Mouse (Mus musculus) bone marrow, adult 2 months (tissue): ENCODE data around the gene Slc35c2.

Experiments
- CTCF ChIP-seq: fragments of 200-500 bp; IDR thresholded peaks from 2 replicates; pipeline ENCODE4 v1.5.1; 2011; ENCODE audit warnings: low read length, control low read depth; ENCODE audit not compliant: control insufficient read depth, insufficient read depth
- POLR2A ChIP-seq: fragments of 200-500 bp; IDR thresholded peaks from 2 replicates; pipeline ENCODE4 v1.6.1; 2011; ENCODE audit warnings: low read depth, mild to moderate bottlenecking, control low read depth, low read length, borderline replicate concordance; ENCODE audit not compliant: control insufficient read depth

DNA sequence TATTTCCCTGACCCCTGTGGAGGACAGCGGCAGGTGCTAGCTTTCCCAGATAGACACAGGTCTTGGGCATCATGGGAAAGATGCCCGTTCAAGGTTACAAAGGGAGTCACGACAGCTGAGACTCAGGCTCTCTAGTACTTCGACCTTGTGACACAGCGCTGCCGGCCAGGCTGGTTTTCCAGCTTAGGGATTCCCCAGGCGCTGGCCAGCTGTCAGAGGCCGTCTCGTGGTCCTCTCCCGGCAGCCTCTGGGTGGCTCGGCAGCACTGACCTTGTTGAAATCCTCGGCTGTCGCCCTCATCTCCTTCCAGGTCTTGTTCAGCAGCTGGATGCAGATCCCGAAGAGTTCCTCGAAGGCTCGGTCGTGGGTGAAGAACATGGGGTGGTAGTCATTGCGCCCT is 8.9 kb upstream of the Slc35c2 start:
- TF ChIP-seq CTCF (no peak), POLR2A (no peak)
